Mouse (Mus musculus): Measurements from ENCODE around the gene Mepce.

DNA sequence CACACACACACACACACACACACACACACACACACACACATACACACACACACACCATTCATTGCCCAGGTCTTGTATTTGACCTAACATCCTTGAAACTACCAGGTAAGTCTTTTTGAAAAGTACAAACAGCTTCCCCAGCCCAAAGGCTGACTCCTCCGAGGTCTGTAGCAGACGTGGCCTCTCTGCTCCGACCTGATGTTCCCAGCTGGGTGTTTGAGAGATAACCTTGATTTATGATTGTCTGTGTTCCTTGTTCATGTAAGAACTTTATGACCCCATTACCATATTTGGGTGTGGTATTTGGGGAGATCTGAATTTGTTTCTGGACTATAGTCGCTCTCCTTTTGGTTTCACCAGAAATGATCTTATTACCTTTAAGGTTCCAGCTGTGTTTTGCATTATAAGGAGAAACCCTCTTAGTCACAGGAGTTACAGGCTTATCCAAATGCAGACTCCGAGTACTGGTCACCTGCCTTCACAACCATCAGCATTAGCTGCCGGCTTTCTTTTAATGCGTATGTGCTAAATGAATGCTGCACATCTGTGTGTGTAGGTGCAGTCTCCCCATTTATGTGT lies 10.1 kb downstream of the Mepce start:
- TF ChIP-seq POLR2A (IDR thresholded peaks at IDR 0.05; ENCODE audit: extremely low read depth, insufficient read depth, low read length), result no peak
- TF ChIP-seq CTCF (IDR thresholded peaks at IDR 0.05; ENCODE audit: low read depth, low read length), result no peak

Measured in liver, adult 2 months (tissue).